Mouse (Mus musculus) kidney, adult 2 months (tissue): Measurements from ENCODE around the gene Hpse.

ENCODE experiments used
- CTCF ChIP-seq: fragments of 200-500 bp; conservative IDR thresholded peaks from 2 replicates; pipeline ENCODE4 v1.5.1; 2011; ENCODE audit warnings: low read depth, mild to moderate bottlenecking, control low read depth, low read length, moderate library complexity, mixed read lengths; ENCODE audit not compliant: insufficient read depth, insufficient read length
- POLR2A ChIP-seq: fragments of 200-500 bp; IDR thresholded peaks from one replicate; pipeline ENCODE4 v1.6.1; 2011; ENCODE audit warnings: low read depth, low read length, control low read depth

DNA sequence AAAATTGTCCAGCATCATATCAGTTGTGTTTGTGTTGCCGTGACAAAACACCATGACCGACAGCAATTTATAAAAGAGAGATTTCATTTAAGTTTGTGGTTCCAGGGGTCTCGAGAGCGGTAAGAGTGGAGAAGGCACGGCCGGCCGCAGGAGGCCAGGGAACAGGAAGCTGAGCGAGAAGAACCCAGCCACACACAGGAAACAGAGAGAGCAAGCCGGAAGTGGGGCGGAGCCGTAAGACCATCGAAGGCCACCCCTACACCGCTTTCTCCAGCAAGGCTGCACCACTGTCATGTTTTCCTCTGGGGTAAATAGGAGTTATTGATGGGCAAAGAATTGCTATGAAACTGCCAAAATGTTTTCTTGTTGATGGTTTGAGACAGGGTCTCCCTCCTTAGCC, 9.2 kb upstream of the Hpse start:
- TF ChIP-seq CTCF (no peak), POLR2A (no peak)
